Mouse (Mus musculus): ENCODE measurements around the gene Lst1.

Lst1 gene

DNA sequence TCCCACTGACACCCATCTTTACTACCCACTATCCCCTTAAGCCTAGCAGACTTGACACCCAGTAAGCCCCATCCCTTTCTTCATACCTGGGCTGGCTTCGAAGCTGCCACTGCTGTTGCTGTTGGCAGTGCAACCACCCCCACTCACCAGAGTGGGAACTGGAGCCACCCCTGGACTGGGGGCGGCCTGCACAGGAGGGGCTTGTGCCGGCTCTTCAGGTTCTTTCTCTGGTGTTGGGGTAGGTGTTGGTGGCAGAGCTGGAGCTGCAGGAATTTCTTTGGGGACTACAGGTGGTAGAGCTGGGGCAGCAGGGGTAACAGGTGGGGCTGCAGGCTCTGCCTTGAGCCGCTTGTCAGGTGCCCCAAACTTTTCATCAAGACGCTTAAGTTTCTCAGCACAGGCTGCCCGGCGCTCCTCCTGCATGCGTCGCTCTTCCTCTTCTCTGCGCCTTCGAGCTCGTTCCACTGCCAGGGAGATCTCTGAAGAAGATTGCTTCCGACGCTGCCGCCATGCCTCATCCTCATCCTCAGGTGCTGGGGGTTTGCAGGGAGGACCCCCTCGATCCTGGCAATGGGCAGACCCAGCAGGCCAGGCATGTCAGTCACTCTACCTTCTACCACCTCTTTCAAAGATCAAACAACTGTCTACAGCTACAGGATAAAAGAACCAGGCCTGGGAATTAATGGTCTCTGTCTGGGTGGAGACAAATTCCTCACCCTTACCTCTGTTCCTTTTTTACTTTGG is 29.2 kb downstream of the Lst1 start:
- no peak for DNase-seq (ENCODE audit: low spot score)

DNA sequence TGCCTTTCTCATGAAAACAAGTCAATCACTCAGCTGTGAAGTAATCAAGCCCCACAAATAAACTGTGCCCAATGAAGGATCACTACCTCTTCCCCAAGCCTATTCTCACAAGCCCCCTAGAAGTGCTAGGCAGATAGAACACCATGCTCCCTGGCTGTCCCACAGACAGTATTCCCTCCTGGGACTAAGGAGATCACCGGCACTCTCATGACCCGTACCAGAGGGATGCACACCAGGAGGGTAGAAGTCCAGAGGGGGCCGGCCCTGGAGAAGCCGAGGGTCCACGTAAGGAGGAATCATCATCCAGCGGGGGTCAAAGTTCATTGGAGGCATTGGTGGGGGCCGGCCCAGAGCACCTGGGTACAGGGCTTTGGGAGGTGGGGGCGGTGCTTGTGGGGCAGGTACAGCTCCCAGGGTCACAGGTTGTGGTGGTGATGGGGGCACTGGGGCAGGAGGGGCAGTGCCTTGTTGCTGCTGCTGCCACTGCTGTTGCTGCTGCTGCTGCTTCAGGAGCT is 30.5 kb downstream of the Lst1 start:
- DNase-seq (ENCODE audit: low spot score): no peak

DNA sequence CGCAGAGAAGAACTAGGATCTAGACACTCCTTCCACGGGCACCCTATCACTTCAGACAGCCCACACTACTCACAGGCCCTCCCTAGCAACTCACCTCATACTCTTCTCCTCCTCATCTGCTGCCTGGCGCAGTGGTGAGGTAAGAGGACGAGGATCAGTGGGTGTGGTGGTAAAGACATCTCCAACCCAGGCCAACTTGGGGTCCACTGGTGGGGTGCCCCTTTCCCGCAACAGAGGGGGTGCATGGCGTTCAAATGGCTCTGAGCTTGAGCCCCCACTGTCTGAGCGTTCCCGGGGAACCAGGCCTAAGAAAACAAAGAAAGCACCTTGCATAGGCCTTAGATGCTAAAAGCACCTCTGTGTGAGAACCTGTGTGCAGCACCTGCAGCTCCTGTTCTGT is 31.0 kb downstream of the Lst1 start:
- no peak for DNase-seq (ENCODE audit: low spot score)

DNA sequence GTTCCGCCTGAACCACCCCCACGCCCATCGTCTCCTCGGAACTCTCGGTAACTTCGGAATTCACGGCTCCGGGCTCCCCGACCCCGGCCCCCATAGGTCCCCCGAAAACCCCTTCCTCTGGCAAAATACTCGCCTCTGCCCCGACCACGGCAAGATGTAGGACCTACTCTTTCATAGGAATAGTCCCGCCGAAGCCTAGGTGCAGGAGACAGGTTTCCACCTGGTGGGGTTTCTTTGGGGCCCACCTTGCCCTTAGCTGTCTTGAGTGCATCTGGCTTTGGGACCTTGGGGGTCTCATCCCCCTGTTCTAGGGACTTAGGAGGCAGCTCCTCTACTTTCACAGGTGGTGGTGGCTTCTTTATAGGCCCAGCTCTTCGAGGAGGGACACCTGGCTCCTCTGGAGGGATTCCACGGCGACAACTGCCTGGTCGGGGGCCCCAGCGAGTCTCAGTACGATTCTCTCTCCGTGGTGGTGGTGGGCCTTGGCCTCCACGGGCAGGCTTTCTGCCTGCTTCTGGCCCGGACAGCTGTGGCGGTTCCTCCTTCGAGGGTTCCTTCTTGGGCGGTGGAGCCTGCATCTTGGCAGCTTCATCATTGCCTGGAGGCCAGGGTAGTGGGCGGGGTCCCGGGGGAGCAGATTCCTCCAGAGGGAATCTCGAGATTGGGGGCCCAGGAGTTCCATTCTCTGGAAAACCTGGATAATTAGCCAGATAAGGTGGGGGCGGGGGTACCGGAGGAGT is 31.6 kb downstream of the Lst1 start:
- DNase-seq (ENCODE audit: low spot score): no peak

DNA sequence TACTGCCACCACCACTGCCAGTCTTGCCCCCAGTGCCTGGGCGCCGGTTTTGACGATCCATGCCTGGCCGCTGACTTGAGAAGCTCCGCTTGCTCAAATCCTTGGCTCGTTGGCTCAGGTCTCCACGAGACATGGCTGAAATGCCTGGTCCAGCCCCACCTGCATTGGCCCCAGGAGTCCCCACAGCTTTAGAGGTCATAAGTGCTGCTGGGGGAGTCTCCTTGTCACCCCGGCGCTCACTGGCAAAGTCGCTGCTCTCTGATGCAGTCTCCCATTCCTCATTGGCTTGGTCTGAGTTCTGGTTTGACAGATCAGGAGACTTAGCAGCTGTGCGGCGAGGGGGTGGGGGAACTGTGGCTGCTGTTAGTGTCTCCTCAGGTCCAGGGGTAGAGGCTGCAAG is 32.8 kb downstream of the Lst1 start:
- DNase-seq (ENCODE audit: low spot score): no peak

DNA sequence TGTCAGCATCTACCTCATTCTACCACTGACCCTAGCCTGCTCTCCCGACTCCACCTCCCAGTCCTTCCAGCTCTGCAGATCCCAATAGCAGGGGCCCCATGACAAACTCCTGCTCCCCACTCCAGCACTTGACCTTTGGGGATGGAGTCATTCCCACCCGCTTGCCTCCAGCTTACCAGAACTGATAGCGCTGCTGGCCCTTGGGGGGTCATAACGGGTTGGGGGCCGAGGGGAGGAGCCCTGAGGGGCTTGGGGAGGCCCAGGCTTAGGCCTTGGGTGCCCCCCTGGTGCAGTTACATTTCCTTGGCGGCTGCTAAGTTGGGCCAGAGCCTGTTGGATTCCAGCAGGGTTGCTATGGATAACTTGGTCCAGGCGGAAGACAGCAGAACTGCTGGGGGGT is 33.6 kb downstream of the Lst1 start:
- no peak for DNase-seq (ENCODE audit: low spot score)

DNA sequence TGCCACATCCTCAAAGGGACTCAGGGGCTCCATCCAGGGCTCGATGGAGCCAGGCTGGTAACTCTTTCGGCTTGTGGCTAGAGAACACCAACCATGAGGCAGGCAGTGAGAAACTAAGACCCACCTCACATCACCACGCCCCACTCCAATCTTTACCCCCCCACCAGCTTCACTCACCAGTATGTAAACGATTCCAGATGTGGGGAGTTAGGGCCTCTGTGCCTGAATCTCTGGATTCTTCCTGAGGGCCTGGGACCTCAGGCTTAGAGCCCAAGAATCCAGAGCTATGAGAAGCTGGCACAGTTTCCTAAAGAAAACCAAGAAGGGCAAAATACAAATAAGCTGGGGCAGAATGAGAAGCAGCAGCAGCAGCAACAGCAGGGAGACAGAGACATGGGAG is 34.3 kb downstream of the Lst1 start:
- DNase-seq (ENCODE audit: low spot score): no peak

DNA sequence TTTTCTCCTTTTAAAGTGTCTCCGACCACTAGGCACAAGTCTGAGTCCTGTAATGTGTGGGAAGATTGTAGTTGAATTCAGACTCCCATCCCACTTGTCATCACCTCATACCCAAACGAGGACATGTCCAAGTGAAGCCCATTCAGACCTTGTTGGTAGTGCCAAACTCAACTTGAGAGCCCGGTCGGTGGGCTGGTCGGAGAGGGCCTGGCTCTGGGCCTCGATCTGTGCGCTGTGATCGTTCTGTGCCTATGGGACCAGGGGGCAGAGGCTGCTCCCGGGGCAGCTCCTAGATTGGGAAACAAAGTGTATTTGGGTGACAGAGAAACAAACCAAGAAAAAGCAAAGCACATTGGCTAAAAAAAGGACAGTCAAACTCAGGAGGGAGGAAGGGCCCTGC is 35.2 kb downstream of the Lst1 start:
- no peak for DNase-seq (ENCODE audit: low spot score)

DNA sequence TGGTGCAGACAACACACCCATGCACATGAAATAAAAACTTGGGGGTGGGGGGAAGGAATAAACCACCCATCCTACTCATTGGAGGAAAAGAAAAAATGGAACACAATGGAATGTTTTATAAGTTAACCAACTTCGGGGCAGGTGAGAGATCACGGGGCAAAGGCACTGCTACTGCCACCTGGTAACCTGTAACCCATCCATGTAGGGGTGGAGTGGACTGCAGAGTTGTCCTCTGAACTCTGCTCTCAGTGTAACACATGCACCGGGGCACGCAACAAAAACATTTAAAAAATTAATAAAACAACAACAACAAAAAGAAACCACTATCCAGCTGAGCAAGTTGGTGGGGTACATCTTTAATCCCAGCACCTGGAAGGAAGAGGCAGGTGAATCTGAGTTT is 36.1 kb downstream of the Lst1 start:
- DNase-seq (ENCODE audit: low spot score): no peak

DNA sequence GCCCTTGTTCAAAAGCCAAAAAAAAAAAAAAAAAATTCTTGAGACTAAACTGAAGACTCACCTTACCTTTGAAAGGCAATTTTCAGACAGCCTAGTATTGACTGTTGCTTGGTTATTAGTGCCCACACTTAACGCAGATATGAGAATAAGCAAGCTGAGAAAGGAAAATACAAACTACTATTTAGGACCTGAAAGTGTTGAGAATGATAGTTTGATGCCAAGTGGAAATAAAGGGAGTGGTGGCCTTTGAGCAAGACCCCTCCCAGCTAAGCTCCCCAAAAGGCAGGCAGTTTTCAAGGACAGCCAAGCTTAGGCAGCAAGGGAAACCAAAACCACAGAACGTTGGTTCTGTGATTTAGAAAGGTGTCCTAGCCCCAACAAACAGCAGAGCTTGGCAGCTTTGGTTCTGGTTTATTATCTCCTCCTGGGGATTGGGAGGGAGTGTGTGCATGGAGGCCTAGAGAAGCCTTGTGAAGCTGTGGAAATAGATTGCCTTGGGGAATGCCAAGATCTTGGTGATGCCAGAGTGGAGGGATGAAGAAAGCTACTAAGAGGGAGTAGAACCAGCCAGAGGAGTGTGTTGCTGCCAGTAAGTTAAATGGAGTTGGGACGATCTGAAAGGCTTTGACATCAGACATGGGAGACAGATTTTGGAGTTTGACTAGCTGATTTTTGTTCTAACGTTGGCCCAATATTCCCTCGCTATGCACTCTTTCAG is 40.2 kb downstream of the Lst1 start:
- no peak for DNase-seq (ENCODE audit: low spot score)

DNA sequence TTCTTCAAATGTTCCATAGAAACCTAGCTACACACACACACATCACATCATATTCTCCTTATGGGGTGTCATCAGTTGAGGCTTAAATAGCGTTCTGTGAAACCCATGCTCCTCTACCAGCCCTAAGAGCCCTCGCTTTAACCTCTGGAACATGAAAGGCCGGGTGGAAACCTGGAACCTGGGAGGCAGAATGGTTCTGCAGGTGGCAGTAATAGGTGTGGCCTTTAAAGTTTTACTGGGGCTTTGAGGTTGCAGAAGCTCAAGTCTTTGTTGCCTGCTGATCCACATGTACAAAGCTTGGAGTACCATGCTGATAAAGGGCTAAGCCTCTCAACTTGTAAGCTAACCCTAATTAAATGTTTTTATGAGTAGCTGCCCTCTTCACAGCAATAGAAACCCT is 40.9 kb downstream of the Lst1 start:
- no peak for DNase-seq (ENCODE audit: low spot score)

DNA sequence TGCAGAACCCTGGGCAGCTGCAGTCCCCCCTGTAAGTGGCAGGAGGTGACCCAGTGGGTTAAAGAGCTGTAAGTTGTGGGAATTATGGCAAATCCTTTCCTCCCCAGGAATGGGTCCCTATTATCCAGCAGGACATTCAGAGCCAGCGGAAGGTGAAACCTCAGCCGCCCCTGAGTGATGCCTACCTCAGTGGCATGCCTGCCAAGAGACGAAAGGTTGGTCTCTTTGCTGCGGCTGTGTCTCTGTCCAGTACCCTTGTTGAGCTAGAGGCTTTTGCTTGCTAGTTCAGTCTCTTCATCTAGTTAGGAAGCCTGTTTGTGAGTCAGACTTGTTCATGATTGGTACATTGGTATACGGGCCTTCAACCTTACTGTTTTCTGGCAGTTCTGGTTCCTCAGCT is 42.1 kb downstream of the Lst1 start:
- no peak for DNase-seq (ENCODE audit: low spot score)

DNA sequence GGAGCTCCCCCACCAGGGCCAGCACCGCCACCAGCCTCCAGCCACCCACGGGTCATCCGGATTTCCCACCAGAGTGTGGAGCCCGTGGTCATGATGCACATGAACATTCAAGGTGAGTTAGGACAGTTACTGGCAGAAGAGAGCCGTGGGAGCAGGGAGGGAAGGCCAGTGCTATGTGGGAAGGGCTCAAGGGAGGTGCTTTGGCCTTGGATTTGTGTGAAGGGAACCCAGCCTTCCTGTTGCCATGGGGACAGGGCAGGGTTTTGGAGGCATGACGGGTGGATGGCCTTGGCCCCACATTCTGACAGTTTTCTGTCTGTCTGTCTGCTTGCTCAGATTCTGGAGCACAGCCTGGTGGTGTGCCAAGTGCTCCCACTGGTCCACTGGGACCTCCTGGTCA is 46.3 kb downstream of the Lst1 start:
- no peak for DNase-seq (ENCODE audit: low spot score)

DNA sequence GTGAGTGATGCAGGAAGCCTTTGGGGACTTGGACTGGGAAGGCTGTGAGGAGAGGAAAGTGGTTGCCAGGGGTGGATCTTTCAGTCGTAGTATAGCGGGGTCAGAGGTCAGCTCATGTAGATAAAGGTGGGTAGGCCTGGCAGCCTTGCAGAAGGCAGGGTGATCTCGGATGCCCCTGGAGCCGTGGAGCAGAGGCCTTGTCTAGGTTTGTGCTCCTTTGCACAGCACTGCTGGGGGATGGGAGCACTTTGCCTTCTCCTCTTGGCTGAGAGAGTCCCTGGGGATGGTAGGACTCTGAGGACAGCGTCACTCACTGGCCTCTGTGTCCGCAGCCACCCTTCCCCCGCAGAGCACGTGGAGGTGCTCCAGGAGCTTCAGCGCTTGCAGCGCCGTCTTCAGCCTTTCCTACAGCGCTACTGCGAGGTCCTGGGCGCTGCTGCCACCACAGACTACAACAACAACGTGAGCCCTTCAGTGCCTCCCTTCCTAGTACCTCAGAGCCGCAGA is 47.7 kb downstream of the Lst1 start:
- DNase-seq (ENCODE audit: low spot score): no peak

DNA sequence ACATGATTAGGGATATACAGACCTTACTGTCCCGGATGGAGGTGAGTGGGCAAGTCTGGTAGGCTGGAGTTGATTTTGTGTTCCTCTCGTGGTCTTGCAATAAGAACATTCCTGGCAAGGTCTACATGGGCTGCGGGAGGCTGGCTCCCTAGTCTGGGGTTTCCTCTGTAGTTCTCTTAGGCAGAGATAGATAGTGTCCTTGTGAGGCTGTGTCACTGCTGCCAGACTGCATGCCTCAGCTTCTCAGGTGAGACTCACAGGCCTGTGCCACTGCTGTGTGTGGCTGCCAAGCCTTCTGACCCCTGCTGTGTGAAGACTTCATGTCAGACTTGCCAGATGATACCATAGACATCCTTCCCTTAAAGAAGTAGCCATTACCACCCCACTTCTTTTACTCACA is 49.0 kb downstream of the Lst1 start:
- DNase-seq (ENCODE audit: low spot score): no peak

DNA sequence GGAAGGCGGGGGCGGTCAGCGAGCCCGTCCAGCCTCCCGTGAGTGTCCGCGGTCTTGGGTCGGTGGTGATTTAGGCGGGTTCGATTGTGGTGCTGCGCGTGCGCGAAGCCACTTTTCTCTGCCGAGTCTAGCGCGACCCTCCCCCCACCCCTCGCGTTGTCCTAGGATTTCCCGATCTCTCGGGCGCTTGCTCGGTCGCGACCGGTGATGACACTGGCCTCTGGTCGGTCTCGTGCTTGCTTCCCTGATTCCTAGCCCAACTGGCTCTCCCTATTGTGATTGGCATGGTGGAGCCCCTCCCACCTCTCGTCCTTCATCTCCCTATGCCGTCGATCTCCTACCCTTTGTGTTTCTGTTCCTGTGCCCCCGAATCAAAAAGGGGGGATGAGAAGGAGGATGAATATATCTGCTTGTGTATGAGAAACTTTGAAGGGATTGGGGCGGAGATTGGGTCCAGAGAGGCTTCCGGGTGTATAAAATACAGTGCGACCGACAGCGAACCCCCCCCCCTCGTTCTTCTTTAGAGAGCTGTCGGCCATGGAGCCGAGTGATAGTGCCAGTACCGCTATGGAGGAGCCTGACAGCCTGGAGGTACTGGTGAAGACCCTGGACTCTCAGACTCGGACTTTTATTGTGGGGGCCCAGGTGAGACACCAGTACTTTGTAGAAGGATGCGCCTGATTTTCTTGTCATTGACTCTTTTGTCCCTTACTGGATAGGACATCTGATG is 52.5 kb downstream of the Lst1 start:
- DNase-seq (ENCODE audit: low spot score): no peak
